Mouse (Mus musculus): Measurements from ENCODE around the gene Rps6kb2.

Rps6kb2 gene

GRCm38 (mm10) chr19:4155223-4156072 lies 7.7 kb downstream of the Rps6kb2 start:
- no peak for DNase-seq (ENCODE audit: low spot score)

DNA sequence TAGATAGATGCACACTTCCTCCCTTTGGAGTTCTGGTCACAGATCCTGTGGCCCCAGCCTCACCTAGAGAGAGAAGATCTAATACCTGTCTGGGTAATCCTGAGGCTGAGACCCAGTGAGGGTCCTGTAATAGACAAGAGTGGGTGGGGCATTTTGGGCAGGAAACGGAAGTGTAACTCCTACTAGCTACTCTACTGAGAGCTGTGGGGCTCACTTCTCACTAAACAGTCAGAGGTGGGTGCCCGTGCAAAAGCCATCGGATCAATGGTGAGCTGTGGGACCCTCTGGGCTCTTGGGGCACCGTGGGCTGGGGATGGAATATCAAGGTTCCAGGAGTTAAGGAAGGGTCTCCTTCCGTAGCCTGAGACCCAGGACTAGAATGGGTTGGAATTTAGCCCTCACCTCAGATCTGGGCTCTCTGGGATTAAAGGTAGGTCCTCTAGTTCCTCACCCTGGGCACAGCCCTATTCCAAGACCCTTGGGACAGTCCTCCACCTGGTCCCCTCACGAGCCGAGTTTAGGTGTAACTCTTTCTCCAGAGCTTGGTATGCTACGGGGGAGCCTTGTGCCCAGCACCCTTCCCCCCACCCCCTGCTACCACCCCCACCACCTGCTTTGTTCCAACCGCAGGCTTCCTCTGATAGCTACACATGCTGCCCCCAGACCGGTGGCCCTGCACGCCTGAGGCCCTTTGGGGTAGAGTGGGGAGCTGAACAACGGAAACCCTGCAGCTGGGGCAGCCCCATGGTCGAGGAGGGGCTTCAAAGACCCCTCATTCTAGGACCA lies 8.5 kb downstream of the Rps6kb2 start:
- no peak for DNase-seq (ENCODE audit: low spot score)

- no peak for DNase-seq (ENCODE audit: low spot score)
Measured at GRCm38 (mm10) chr19:4153232-4153654, 9.9 kb downstream of the Rps6kb2 start, which contains the start of gene Ptprcap. Ptprcap (plus strand) TSS chr19:4153604.

DNA sequence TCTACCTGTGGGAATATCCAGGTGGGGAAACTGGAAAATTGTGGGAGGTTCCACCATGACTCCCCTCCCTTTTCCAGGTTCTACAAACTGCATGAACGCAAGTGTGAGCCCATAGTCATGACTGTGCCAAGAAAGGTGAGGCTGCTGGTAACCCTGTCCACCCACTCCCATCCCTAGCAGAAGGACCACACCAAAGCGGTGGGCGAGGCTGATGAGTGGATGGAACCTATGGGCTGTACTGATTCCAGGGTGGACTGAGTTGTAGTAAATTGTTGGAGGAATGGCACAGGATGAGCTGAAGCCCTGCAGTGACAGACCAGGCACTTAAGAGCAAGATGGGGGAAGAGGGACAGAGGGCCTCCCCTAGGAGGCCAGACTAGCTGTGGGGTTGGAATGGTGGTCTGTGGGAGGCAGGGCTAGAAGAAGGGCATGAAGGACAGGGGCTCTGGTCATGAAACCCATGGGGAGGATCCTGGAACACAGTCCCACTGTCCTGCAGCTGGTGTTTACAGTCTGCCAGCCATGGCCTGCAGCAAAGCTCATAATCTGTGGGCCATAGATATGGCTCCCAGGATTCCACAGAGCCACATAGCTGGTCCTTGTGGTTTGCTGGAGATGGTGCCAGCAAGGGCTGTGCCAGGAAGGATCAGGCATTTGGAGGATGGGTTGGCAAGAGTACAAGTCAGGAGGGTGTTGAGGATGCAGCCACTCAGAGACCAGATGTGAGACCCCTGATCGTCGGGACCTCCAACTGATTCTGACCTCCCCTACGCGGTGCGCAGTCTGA lies 10.5 kb downstream of the Rps6kb2 start:
- DNase-seq (ENCODE audit: low spot score) = no peak

- no peak for DNase-seq (ENCODE audit: low spot score)
Measured at GRCm38 (mm10) chr19:4151898-4152297, 11.3 kb downstream of the Rps6kb2 start.

GRCm38 (mm10) chr19:4151488-4151860 lies 11.7 kb downstream of the Rps6kb2 start:
- no peak for DNase-seq (ENCODE audit: low spot score)

GRCm38 (mm10) chr19:4150567-4151487 lies 12.3 kb downstream of the Rps6kb2 start:
- no peak for DNase-seq (ENCODE audit: low spot score)

DNA sequence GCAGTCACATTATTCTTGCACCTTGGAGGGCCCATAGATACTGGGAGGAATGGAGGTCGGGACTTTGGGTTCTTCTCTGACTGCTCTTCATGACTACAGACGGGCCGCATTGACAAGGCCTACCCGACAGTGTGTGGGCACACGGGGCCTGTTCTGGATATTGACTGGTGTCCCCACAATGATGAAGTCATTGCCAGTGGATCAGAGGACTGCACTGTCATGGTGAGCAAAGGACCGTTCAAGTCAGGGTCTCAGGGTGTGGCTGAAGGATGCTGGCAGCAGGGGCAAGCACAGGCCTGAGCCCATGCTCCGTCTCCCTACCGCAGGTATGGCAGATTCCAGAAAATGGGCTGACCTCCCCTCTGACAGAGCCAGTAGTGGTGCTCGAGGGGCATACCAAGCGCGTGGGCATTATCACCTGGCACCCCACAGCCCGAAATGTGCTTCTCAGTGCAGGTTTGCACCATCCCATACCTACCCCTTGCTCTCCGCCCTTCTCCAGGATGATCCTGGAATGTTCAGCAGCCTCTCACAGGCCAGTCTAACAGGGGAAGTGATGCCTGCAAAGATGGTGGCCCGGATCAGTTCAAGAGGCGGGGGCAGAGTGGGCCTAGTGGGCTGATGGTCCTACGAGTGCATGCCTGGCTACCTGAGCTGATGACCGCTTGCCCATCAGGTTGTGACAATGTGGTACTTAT lies 13.2 kb downstream of the Rps6kb2 start:
- no peak for DNase-seq (ENCODE audit: low spot score)

DNA sequence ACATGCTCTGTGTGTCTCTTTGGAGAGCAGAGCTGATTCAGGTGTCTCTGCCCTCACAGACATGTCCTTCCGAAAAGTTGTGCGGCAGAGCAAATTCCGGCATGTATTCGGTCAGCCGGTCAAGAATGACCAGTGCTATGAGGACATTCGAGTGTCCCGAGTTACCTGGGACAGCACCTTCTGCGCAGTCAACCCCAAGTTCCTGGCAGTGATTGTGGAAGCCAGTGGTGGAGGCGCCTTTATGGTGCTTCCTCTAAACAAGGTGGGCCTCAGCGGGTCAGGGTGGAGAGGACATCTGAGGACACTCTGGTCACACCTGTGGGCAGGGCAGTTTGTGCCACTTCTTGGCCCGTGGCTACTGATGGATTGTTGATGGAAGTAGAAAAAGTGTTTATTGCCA lies 13.9 kb downstream of the Rps6kb2 start:
- no peak for DNase-seq (ENCODE audit: low spot score)

DNA sequence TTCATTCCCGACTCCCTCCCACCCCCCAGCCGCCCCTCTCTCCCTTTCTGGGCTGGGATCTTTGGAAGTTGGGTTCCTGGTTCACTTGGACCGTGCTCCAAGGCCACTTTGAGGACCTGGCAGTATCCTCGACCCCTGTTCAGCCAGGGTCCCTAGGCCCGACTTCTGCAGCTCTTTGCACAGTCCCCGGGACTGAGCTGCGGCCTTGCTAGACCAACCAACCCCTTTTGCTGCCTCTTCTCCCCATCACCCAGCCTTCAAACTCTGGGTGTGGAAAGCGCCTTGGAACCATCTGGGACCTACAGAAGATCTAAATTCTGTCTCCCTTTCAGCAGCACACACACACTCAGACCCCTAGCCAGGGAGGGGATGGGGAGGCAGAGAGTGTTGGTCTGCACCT lies 14.3 kb downstream of the Rps6kb2 start:
- DNase-seq (ENCODE audit: low spot score) = no peak

- DNase-seq (ENCODE audit: low spot score) = peak; percentile 96
Measured at GRCm38 (mm10) chr19:4148491-4148806, 14.7 kb downstream of the Rps6kb2 start, which contains the start of gene Coro1b. Coro1b (plus strand) TSS chr19:4148619.

GRCm38 (mm10) chr19:4147782-4148490 lies 15.2 kb downstream of the Rps6kb2 start:
- no peak for DNase-seq (ENCODE audit: low spot score)

DNA sequence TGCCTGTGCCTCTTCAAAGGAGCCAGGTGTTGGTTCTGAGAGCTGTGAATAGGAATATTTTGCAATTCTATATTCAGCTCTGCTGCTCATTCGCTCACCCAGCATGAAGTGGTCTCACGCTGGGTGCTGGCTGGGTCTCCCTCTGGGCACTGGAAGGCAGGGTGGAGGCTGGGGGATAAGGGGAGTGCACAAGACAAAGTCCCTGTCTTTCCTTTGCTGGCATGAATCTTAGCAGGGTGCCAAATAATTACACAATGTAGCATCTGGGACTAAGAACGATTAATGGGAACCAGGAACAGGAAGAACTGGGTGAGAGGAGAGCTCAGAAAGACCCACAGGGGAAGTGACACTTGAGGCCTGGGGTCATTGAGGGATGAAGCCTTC lies 16.1 kb downstream of the Rps6kb2 start:
- DNase-seq (ENCODE audit: low spot score) = no peak

- DNase-seq (ENCODE audit: low spot score) = no peak
Measured at GRCm38 (mm10) chr19:4146366-4147021, 16.7 kb downstream of the Rps6kb2 start.

DNA sequence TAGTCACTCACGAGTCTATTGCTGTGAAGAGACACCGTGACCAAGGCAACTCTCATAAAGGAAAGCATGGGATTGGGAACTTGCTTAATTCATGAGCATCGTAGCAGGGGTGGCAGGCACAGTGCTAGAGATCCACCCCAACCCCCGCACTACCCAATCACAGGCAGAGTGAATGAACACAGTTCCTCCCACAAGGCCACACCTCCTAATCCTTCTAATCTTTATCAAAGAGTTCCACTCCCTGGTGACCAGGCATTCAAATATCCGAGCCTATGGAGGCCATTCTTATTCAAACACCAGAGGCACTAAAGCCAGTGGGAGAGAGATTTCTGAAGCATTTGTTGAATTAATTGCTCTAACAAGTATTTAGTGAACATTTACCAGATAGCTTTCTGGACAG lies 17.2 kb downstream of the Rps6kb2 start:
- DNase-seq (ENCODE audit: low spot score) = no peak

GRCm38 (mm10) chr19:4144550-4145498 lies 18.3 kb downstream of the Rps6kb2 start:
- no peak for DNase-seq (ENCODE audit: low spot score)

DNA sequence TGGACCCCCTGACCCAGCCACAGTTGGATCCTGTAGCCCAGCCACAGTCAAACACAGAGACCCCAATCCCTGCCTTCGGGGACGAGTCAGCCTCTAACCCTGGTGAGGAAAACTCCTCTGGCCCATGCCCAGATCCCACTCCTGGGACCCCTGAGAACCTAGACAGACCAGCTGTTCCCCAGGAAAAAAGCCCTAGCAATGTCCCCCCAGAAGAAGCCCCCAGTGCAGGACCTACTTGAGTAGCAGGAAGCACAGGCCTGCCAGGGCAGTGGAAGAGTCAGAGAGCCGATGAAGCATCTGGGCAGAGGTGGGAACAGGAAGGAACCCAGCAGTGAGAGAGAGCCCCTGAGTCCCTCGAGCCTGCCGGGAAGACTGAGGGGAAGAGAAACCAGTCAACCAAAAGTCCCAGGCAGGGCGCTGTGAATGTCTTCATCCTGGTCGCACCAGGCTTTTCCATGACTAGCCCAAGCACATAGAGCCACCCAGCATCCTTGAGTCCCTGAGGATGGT lies 19.3 kb downstream of the Rps6kb2 start, which contains the start of gene Cabp4:
Cabp4 (minus strand) TSS at position 275 of the 510 bp plus-strand sequence.
- no peak for DNase-seq (ENCODE audit: low spot score)

Measured in yolk sac, embryonic 10.5 days (tissue).